ENCODE assay signal across 16 mouse cellular contexts in the genomic region with DNA sequence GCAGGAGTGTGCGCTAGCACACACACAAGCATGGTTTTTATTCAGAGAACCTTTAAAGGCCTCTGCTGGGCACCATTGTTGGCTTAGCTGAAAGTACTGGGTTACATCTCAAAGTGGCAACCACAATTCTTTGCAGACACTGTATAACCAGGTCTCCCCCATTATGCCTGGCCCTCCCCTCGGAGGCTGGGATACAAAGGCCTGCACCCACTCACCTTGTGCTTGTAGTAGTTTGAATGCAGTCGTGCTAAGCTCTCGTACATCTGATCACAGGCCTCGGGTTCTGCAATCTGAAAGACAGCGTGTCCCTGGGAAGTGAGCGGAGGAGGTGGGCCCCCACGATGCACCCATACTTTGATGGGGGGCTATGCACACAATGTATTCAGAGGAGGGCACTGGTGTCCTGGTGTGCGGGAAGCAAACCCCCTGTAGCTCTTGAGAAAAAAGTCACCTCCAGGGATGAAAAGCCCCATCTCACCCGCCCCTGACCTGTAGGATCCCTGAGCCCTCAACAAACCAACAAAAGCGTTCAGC. TPM values are rescaled to one million over a fixed set of nuclear protein-coding genes. Genes with fewer than 3 reads are reported as not detected.
DNase-seq lines count a peak whose midpoint lies in the region; ATAC-seq and TF ChIP-seq lines count a peak whose summit lies in the region.
"Had no signal": no experiment of that assay in that cellular context is flagged by ENCODE, and none has a peak within 500 bp of the region (broad histone marks: within the 10 kb centered on the region; RNA-seq: fewer than 3 reads in every experiment).

No protein-coding gene starts in this region.

- WGBS in kidney, embryonic 14.5 days, result 91% methylated on average over 11 of the region's 11 CpGs
- 86% methylated on average over 11 of the region's 11 CpGs for WGBS in lung, embryonic 14.5 days
- WGBS in lung, adult 2 months, result 92% methylated on average over 11 of the region's 11 CpGs
- WGBS in midbrain, embryonic 16.5 days, result 75% methylated on average over 11 of the region's 11 CpGs

- no peaks in the 10 kb centered on the region for H3K9me3 ChIP-seq in kidney, embryonic 14.5 days (ENCODE audit: control insufficient read depth, low read length)
- H3K9me3 ChIP-seq in lung, embryonic 14.5 days (ENCODE audit: low read depth, low read length), result no peaks in the 10 kb centered on the region
- no peaks in the 10 kb centered on the region for H3K9me3 ChIP-seq in midbrain, embryonic 16.5 days (replicated peaks; ENCODE audit: control insufficient read depth, low read length, poor library complexity, severe bottlenecking)
- H3K9me3 ChIP-seq: embryonic facial prominence, embryonic 13.5 days; forebrain, embryonic 12.5 days; hindbrain, embryonic 13.5 days had no signal

- no peak for ATAC-seq in kidney, embryonic 14.5 days (ENCODE audit: low FRiP score, low TSS enrichment)
- ATAC-seq in lung, embryonic 14.5 days (ENCODE audit: insufficient read depth), result no peak
- ATAC-seq in midbrain, embryonic 16.5 days, result no peak
- no peak for ATAC-seq in monocyte, adult 5-6 weeks (replicated peaks; ENCODE audit: insufficient number of reproducible peaks, low FRiP score, low TSS enrichment, poor library complexity, severe bottlenecking)

- no peak overlapping the region for H3K9ac ChIP-seq in kidney, embryonic 14.5 days (ENCODE audit: low read depth, low read length)
- 0 out of 2 replicates have a peak overlapping the region, but pooled peaks have one; percentile 6 for H3K9ac ChIP-seq in lung, embryonic 14.5 days
- H3K9ac ChIP-seq in midbrain, embryonic 16.5 days (ENCODE audit: low read depth, low read length), result no peak overlapping the region
- H3K9ac ChIP-seq: forebrain, embryonic 12.5 days; hindbrain, embryonic 13.5 days had no signal

- no peaks in the 10 kb centered on the region for H3K27me3 ChIP-seq in kidney, embryonic 14.5 days (ENCODE audit: control insufficient read depth, insufficient read depth, low read length)
- H3K27me3 ChIP-seq in lung, embryonic 14.5 days (ENCODE audit: insufficient read depth, low read length), result no peaks in the 10 kb centered on the region
- H3K27me3 ChIP-seq in midbrain, embryonic 16.5 days (ENCODE audit: control insufficient read depth, insufficient read depth, low read depth, low read length), result no peaks in the 10 kb centered on the region
- H3K27me3 ChIP-seq: embryonic facial prominence, embryonic 13.5 days had no signal

- TF ChIP-seq CTCF in lung, embryonic 14.5 days (IDR thresholded peaks at IDR 0.05; ENCODE audit: low read depth), result no peak
- no peak for TF ChIP-seq CTCF in lung, adult 2 months (IDR thresholded peaks at IDR 0.05; ENCODE audit: insufficient read depth, low read length)

- peak overlapping the region; percentile 20; the same call in 1 of the 2 replicates for H3K27ac ChIP-seq in kidney, embryonic 14.5 days (ENCODE audit: low read depth, low read length)
- H3K27ac ChIP-seq in lung, embryonic 14.5 days (ENCODE audit: low read depth), result no peak overlapping the region
- peak overlapping the region; percentile 36; the same call in 1 of the 2 replicates for H3K27ac ChIP-seq in midbrain, embryonic 16.5 days (ENCODE audit: low read length)
- H3K27ac ChIP-seq: embryonic facial prominence, embryonic 13.5 days; forebrain, embryonic 12.5 days; hindbrain, embryonic 13.5 days had no signal

- H3K36me3 ChIP-seq in kidney, embryonic 14.5 days (ENCODE audit: control insufficient read depth, insufficient read depth, low read length), result peaks cover 41% of the 10 kb centered on the region
- H3K36me3 ChIP-seq in lung, embryonic 14.5 days (ENCODE audit: insufficient read depth), result peaks cover 48% of the 10 kb centered on the region
- peaks cover 14% of the 10 kb centered on the region for H3K36me3 ChIP-seq in midbrain, embryonic 16.5 days (ENCODE audit: control insufficient read depth, insufficient read depth, low read length)

- peaks cover 15% of the 10 kb centered on the region for H3K4me1 ChIP-seq in kidney, embryonic 14.5 days (ENCODE audit: control insufficient read depth, insufficient read depth, low read length)
- H3K4me1 ChIP-seq in lung, embryonic 14.5 days (ENCODE audit: insufficient read depth), result no peaks in the 10 kb centered on the region
- H3K4me1 ChIP-seq in lung, adult 2 months (ENCODE audit: control insufficient read depth, insufficient read depth, low read length), result peaks cover 3% of the 10 kb centered on the region
- H3K4me1 ChIP-seq in midbrain, embryonic 16.5 days (ENCODE audit: control insufficient read depth, insufficient read depth, low read length), result peaks cover 32% of the 10 kb centered on the region

- TF ChIP-seq POLR2A in lung, adult 2 months (IDR thresholded peaks at IDR 0.05; ENCODE audit: borderline replicate concordance, extremely low read depth, low read depth, low read length), result no peak

- H3K4me3 ChIP-seq in kidney, embryonic 14.5 days (ENCODE audit: low read length), result no peak overlapping the region
- no peak overlapping the region for H3K4me3 ChIP-seq in lung, embryonic 14.5 days (ENCODE audit: low read depth, low read length)
- no peak overlapping the region for H3K4me3 ChIP-seq in lung, adult 2 months (replicated peaks; ENCODE audit: extremely low read depth, low read depth, low read length)
- no peak overlapping the region for H3K4me3 ChIP-seq in midbrain, embryonic 16.5 days (ENCODE audit: low read depth, low read length)
- H3K4me3 ChIP-seq: embryonic facial prominence, embryonic 13.5 days; erythroblast, embryonic 14.5 days; forebrain, embryonic 12.5 days; heart, adult 2 months; hindbrain, embryonic 13.5 days had no signal

- peak; percentile 41 for DNase-seq in cerebellum, adult 9-10 months
- DNase-seq in cerebellum, postnatal 10 days, result no peak
- no peak for DNase-seq in kidney, postnatal 25 days
- DNase-seq in lung, embryonic 14.5 days, result no peak
- no peak for DNase-seq in lung, adult 2 months

- no peak overlapping the region for H3K4me2 ChIP-seq in kidney, embryonic 14.5 days (replicated peaks; ENCODE audit: low read depth, low read length)
- no peak overlapping the region for H3K4me2 ChIP-seq in lung, embryonic 14.5 days
- H3K4me2 ChIP-seq in midbrain, embryonic 16.5 days (ENCODE audit: low read length), result no peak overlapping the region
- H3K4me2 ChIP-seq: embryonic facial prominence, embryonic 13.5 days; forebrain, embryonic 12.5 days; hindbrain, embryonic 13.5 days; liver, embryonic 11.5 days had no signal

RNA-seq across cellular contexts. Expression of gene Uqcc2, which starts 8.0 kb away (rescaled TPM):
- polyA plus RNA-seq in kidney, embryonic 14.5 days (2014; fragmentation: Nextera tagmentation; extraction: Ambion mirVana), result 293 and 406 TPM in 2 replicates
- 309 and 315 TPM in 2 replicates for polyA plus RNA-seq in lung, embryonic 14.5 days (2014; fragmentation: Nextera tagmentation; extraction: Ambion mirVana)
- polyA plus RNA-seq in lung, adult 2 months (2012; rRNA removed), result 80.0 and 91.5 TPM in 2 replicates
- polyA plus RNA-seq in midbrain, embryonic 16.5 days (2015; fragmentation: Nextera tagmentation; extraction: Ambion mirVana), result 360 and 384 TPM in 2 replicates
- 79.3 to 105 TPM (median 82.5 TPM) in 3 replicates for total RNA-seq in monocyte, adult 5-6 weeks (2017)

RNA-seq across cellular contexts. Expression of gene Ip6k3, which starts 41.9 kb away (rescaled TPM):
- 0.12 TPM in 1 of 2 replicates, not detected in the other for polyA plus RNA-seq in kidney, embryonic 14.5 days (2014; fragmentation: Nextera tagmentation; extraction: Ambion mirVana)
- polyA plus RNA-seq in lung, embryonic 14.5 days (2014; fragmentation: Nextera tagmentation; extraction: Ambion mirVana), result 0.08 TPM in 1 of 2 replicates, not detected in the other
- 3.3 and 3.6 TPM in 2 replicates for polyA plus RNA-seq in lung, adult 2 months (2012; rRNA removed)
- polyA plus RNA-seq in midbrain, embryonic 16.5 days (2015; fragmentation: Nextera tagmentation; extraction: Ambion mirVana), result 0.14 and 0.15 TPM in 2 replicates
- total RNA-seq in monocyte, adult 5-6 weeks (2017), result 5.4 to 8.6 TPM (median 7.0 TPM) in 3 replicates
- total RNA-seq: layer of hippocampus, postnatal 10 days had no signal
- polyA plus RNA-seq: erythroblast, embryonic 14.5 days; inflammation-experienced regulatory T-cells, adult 6 months had no signal
